Mouse (Mus musculus): ENCODE measurements at regions not wholly inside any gene's neighbourhood (a gene's known extent, or its start where the extent isn't known, plus 50 kb on each side); places are given as distances from the start of the nearest gene placed in this dataset.
A peak's percentile ranks its signal among the peaks of the same experiment; 100 is the strongest.
"Not testable (repeated sequence)": the region's sequence is repeated elsewhere in the genome, so short reads cannot be mapped to it uniquely, and the experiment has no call there.

DNA sequence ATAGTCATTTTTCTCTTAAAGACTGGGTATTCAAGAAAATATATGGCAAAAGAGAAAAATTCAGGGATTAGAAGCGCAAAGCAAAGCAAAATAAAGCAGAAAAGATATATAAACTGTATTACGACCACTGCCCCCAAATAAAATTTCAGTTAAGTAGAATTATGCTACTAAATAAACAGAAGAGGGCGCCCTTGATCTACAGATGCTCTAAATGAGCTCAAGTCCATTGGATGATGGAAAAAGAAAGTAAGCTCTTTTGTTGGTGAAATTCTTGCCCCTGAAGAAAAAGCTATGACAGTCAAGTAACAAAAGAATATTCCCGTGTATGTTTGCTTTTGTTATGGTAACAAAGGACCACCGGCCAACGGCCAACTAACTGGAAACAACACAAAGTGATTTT is 165.5 kb upstream of the Stk26 start:
- intact Hi-C loops (cut with DNase I), result loop anchor here (5.0 to 10.0 kb wide), 3 partner anchors 249 to 697 kb away; no protein-coding TSS in a partner anchor
- no peak for DNase-seq (ENCODE audit: low spot score)

DNA sequence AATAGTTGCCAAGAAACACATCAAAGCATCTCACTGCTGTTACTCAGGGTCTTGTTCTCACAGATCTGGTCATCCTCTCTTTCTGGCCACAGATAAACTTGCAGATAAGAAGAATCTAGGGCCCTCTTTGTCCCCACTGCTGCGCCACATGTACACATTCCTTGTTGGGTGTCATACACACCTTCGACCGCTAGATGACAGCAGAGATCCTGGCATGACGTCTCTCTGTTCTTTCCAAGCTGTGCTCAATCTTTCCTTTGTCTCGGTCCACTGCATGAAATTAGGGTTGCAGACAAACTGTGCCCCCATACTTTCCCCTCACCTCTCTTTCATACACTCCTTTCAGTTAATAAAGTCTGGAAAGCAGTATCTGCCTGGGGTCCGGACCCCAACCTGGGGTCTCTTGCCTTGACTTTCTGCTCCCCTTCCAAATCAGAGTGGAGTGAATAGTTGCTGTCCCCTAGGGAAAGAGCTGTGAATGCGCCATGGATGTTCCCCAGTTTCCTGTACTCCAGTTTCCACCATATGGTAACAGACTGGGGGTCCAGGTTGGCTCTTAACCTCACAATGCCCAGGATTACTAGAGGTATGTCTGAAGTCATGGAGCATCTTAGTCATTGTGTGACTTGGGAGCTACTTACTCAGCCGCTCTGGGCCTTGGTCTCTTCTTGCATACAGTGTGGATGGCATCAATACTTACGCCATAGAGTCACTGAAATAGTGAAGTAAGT is 182.8 kb upstream of the Stk26 start:
- intact Hi-C loops (cut with DNase I), result no loop called here
- no peak for DNase-seq (ENCODE audit: low spot score)

DNA sequence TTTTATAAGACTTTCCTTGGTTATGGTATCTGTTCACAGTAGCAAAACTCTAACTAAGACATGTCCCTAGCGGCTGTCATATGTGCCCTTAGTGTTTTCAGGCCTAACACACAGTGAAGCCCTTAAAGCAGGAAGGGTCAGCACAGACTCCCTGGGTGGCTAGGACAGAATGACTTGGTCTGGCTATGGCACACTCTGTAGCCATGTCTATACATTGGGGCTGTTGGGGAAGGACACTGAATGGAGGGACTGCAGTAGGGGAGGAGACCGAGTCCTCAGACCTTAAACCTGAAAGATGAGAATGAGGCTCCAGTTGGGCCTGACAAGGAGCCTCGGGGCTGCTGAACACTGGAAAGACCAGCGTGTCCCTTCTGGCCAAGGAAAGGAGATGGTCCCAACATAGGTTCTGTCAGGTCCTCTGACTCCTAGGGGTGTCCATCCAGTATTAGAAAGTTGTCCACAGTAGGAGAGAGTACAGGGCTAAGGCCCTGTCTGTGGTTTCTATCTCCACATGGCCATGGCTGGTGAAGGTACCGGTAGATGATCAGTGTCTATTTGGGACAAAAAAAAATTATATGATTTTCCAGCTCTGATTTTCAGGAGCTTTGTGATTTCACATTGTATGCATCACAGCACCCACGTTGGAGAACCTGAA is 183.5 kb upstream of the Stk26 start:
- DNase-seq (ENCODE audit: low spot score), result no peak
- intact Hi-C loops (cut with DNase I), result no loop called here

DNA sequence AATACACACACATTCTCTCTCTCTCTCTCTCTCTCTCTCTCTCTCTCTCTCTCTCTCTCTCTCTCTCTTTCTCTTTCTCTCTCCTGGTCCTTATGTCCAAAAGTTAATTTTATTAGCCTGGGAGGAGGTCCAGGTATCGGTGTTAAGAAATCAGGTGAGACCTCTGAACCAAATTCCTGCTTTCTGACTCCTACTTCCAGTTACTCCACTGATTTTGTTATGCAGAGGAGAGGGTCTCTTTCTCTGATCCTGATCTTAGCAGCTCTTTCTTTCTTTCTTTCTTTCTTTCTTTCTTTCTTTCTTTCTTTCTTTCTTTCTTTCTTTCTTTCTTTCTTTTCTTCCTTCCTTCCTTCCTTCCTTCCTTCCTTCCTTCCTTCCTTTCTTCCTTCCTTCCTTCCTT is 185.5 kb upstream of the Stk26 start:
- intact Hi-C loops (cut with DNase I); DNase-seq (ENCODE audit: low spot score): not testable (repeated sequence)

DNA sequence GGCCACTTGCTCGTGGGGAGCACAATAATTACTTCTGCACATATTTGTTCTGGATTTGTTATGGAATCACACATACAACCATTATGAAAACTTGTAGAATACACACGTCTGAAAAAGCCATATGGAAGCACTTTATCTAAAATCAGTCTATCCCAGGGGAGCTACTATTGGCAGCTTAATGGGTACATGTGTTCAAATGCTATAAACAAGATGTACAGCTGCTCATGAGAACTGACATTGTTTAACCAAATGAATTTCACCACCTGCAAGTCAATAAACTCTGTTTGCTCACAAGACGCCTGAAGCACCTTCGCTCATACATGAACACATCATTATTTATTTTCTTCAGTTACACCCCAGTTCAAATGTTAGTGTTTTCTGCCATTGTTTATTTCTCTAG is 199.5 kb upstream of the Stk26 start:
- DNase-seq (ENCODE audit: low spot score), result no peak
- intact Hi-C loops (cut with DNase I), result no loop called here

DNA sequence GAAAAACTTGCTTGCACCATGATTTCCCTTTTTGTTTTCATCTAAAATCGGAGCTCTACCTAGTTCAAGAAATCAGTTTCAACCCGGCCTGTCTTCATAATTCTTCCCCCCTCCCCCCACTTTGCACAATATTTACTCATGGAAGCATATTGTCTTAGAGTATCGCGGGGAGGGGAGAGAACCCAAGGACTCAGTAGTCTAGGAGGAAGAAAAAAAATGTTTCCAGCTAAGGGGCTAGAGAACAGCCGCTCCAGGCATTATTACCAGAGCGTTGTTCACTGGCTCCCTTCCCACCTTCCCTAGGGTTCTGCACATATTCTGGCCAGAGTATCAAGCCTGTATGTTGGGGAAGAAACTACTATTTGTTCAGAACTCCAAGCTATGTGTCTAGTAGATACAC is 205.2 kb upstream of the Stk26 start:
- intact Hi-C loops (cut with DNase I), result loop anchor here (2.0 kb wide), 1 partner anchor 383 kb away; the partner anchor contains the start of gene Rap2c
- DNase-seq (ENCODE audit: low spot score), result no peak

DNA sequence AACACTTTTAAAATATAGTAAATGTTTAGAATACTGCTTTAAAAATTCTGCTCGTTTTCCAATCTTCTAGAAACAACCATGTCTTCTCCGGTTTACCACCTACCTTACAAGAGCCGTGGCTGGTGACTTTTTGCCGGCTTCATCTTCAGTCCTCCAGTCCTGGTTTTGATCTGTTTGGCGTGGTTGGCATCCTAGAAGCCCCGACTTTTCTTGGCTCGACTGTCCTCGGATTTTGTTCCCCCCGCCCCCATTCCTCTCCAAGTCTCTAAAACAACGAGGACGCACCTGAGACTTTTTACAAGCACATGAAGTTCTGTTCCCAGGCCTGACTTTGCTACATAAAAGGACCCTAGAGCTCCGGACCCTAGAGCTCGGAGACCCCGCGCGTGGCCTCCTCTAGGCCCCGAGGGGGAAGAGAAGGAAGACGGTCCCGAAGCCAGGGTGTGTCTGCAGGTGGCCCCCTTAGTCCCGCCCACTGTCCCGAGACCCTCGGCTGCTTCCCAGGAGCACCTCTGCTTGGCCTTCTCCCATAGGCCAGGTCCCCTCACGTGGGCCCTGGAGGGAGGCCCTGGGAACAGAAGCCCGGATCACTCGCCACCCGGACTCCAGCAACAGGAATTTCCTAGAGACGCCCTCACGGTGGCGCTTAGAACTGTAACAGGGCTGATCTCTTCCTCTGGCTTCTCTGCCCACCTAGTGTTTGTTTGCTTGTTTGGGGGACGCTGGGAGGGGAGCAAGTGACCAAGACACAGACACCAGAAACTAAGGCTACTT is 205.8 kb upstream of the Stk26 start:
- DNase-seq (ENCODE audit: low spot score), result peak; percentile 73
- intact Hi-C loops (cut with DNase I), result no loop called here

DNA sequence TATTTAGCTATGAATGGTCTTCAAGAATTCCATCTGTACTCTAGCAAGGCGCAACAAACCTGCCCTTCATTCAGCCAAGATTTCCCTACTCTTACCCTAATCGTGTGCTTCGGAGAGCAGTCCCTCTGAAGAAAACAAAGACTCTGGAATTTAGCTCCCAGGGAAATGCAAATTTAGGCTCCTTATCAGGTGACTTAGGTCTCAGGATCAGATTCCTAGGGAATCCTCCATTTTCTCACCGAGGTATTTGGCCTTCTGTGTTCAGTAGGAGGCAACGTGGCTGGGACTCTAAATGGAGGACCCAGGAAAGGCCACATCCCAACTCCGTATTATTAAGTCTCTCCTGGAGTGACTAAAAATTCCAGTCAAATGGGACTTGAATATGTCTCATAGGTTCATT is 204.2 kb upstream of the Olfr1324 start:
- intact Hi-C loops (cut with DNase I), result no loop called here
- no peak for DNase-seq (ENCODE audit: low spot score)

DNA sequence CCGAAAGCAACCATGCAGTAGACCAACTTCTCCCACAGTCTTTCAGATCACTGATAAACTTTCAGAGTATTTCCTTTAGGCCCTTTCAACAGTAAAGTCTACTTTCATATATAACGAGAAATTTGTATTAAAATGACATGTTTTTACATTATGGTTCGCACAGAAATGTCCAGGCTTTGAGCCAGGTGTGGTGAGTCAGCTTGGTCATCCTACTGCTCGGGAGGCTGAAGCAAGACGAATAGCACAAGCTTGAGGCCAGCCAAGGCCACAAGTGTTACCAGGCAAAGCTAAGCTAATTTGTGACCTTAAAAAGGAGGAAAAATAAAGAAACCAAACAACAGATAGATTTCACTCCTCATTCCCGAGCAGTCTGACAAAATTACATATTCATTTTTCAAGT is 197.0 kb upstream of the Olfr1324 start:
- intact Hi-C loops (cut with DNase I), result no loop called here
- no peak for DNase-seq (ENCODE audit: low spot score)

DNA sequence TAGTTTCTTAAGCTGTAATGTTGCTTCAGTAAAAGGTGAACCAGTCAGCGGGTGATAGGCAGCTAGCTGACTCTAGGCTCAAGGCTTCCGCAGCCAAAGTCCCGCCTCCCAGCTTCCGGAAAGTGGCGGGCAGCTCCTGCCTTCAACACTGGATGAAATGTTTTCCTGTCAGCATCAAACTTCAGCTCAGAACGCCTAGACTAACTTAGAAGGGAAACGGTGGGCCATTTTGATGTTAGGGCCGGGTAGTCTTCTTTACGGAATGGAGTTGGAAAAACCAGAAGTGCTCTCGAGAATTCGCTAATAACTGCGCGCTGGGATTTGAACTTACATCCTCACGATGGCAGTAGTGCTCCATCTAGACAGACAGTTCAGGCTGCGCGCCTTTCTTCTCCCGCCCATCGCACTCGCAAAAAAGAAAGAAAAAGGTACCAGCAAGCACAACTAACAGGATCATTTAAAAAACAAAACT is 194.7 kb upstream of the Olfr1324 start:
- intact Hi-C loops (cut with DNase I), result no loop called here
- peak; percentile 64 for DNase-seq (ENCODE audit: low spot score)

DNA sequence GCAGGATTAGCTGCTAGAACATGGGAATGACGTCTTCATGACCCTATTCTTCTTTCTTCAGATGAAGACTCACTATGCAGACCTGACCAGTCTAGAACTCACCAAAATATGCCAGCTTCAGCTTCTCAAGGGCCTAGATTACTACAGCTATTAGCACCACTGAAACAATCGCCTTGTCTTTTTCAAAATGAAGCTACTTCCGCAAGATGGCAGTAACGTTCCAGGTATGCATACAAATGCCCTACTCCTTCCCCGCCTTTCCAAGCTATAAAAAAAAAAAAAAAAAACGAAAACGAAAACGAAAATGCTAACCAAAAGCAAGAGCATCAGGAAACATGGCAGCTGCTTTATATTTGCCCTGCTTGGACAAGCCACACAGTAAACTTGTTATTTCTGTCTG is 192.6 kb upstream of the Olfr1324 start:
- intact Hi-C loops (cut with DNase I), result no loop called here
- no peak for DNase-seq (ENCODE audit: low spot score)

DNA sequence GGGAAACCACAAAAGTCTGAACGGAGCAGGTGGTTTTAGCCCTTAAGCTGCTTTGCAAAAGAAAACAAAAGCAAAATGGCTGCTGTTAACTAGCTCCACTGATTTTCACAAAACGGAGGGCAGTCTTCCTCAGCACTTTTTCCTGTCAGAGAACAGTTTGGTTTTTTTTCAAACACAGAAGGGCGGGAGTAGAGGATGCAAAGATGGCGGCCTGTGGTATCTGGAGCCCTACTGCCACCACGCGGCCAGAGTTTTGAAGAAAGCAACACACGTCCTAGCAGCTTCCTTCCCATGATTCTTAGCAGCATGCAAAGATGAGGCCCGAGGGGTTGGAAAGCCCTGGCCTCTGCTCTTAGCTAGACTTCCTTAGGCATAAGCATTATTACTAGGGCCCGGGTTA is 191.6 kb upstream of the Olfr1324 start:
- intact Hi-C loops (cut with DNase I), result no loop called here
- peak; percentile 80 for DNase-seq (ENCODE audit: low spot score)

DNA sequence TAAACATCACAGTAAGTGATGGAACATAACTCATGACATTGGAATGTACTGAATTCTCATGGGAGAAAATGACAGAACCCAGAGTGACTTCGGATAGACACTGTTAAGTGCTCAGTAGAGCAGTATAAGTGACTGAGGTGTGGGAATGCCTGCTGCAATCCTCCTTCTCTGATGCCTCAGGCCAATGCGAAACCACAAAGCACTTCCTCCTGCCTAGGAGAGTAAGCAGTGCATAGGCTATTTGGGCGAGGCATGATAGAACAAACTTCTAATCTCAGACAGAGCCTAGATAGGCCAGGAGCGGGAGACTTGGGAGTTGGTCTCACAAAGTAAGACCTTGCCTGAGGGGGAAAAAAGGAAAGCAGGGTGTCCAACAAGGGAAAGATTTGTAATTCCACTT is 190.6 kb upstream of the Olfr1324 start:
- intact Hi-C loops (cut with DNase I), result no loop called here
- DNase-seq (ENCODE audit: low spot score), result no peak

DNA sequence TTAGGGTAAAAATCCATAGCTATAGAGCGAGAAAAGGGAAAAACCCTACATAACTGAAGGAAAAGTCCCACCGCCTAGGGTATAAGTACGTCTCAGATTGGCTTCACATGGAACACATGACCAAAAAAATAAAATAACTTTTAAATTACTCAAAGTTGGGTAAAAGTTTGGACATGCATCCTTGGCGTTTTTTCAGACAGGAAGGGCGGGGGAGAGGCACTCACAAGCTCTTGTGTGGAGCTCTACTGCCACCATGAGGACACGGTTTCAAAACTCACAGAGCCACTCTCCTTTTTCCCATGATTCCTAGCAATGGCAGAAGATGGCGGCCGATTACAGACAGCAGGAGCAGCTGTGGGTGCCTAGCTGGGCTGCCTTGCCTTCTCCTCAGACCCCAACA is 188.6 kb upstream of the Olfr1324 start:
- intact Hi-C loops (cut with DNase I), result not testable (repeated sequence)
- DNase-seq (ENCODE audit: low spot score), result peak; percentile 79

DNA sequence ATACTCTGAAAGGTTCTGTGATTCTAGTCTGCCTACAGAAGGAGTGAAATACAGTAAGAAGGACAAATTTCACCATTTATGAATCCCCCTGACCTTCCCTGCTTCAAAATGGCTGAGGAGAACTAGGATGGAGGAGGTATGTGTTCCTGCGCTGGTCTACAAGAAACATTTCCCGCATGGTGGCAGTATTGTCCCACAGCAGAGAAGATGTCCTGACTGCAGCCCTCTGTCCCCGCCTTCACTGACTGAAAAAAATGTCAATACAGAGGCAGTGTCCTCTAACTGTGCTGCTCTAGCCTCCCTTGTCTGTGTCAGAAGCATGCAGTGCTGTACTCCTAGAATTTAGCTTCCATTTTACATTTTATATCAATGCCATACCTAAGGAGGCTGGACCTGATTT is 186.6 kb upstream of the Olfr1324 start:
- peak; percentile 75 for DNase-seq (ENCODE audit: low spot score)
- intact Hi-C loops (cut with DNase I), result not testable (repeated sequence)

DNA sequence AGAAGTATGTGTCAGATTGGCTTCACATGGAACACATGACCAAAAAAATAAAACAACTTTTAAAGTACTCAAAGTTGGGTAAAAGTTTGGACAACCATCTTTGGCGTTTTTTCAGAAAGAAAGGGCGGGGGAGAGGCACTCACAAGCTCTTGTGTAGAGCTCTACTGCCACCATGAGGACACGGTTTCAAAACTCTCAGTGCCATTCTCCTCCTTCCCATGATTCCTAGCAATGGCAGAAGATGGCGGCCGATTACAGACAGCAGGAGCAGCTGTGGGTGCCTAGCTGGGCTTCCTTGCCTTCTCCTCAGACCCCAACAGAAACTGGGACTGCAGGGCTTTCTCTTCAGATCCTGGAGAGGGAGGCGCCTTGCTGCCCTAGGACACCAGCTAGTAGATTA is 186.1 kb upstream of the Olfr1324 start:
- intact Hi-C loops (cut with DNase I), result not testable (repeated sequence)
- peak; percentile 57 for DNase-seq (ENCODE audit: low spot score)

DNA sequence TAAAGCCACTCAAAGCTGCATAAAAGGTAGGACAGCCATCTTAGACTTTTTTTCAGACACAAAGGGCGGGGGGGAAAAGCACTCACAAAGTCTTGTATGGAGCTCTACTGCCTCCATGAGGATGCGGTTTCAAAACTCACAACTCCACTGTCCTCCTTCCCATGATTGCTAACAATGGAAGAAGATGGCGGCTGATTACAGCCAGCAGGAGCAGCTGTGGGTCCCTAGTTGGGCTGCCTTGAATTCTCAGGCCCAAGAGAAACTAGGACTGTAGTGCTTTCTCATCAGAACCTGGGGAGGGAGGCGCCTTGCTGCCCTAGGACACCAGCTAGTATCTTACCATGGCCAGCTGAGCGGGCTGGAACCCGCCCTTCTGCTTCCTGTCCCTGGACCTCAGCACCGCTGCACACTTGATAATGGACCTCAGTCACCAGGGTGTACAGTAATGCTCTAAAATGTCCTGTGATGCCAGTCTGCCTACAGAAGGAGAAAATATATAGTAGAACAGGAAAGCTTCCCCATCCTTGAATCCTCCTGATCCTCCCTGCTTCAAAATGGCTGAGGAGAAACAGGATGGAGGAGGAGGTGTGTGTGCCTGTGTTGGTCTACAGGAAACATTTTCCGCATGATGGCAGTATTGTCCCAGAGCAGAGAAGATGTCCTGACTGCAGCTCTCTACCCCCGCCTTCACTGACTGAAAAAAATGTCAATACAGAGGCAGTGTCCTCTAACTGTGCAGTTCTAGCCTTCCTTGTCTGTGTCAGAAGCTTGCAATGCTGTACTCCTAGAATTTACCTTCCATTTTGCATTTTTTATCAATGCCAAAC is 183.7 kb upstream of the Olfr1324 start:
- DNase-seq (ENCODE audit: low spot score), result peak; percentile 70
- intact Hi-C loops (cut with DNase I), result loop anchor here (1.0 to 2.0 kb wide), 2 partner anchors 13 to 35 kb away; no protein-coding TSS in a partner anchor

DNA sequence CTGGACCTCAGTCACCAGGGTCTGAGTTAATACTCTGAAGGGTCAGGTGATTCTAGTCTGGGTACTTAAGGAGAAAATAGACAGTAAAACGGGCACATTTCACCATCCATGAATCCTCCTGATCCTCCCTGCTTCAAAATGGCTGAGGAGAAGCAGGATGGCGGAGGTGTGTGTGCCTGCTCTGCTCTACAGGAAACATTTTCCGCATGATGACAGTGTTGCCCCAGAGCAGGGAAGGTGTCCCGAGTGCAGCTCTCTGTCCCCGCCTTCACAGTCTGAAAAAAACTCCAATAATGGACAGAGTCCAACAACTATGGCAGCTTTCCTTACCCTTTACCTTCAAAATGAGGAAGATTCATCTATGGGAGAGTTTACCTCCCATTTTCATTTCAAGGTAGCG is 179.8 kb upstream of the Olfr1324 start:
- intact Hi-C loops (cut with DNase I); DNase-seq (ENCODE audit: low spot score): not testable (repeated sequence)

DNA sequence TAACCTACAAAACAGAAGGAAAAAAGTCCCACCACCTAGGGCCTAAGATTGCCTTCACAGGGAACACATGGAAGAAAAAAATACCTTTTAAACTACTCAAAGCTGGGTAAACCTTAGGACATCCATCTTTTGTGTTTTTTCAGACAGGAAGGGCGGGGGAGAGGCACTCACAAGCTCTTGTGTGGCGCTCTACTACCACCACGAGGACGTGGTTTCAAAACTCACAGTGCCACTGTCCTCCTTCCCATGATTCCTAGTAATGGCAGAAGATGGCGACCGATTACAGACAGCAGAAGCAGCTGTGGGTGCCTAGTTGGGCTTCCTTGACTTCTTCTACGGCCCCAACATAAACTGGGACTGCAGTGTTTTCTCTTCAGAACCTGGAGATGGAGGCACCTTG is 179.3 kb upstream of the Olfr1324 start:
- peak; percentile 62 for DNase-seq (ENCODE audit: low spot score)
- intact Hi-C loops (cut with DNase I), result no loop called here

DNA sequence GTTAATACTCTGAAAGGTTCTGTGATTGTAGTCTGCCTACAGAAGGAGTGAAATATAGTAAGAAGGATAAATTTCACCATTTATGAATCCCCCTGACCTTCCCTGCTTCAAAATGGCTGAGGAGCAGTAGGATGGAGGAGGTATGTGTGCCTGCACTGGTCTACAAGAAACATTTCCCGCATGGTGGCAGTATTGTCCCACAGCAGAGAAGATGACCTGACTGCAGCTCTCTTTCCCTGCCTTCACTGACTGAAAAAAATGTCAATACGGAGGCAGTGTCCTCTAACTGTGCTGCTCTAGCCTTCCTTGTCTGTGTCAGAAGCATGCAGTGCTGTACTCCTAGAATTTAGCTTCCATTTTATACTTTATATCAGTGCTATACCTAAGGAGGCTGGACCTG is 177.2 kb upstream of the Olfr1324 start:
- intact Hi-C loops (cut with DNase I), result not testable (repeated sequence)
- peak; percentile 69 for DNase-seq (ENCODE audit: low spot score)

Measured in heart, postnatal 25 days (tissue).